Mouse (Mus musculus) stomach, postnatal 0 days (tissue): Measurements from ENCODE around the gene Tspan11. TPM values are rescaled to one million over a fixed set of nuclear protein-coding genes. Genes with fewer than 3 reads are reported as not detected.
A peak's percentile ranks its signal among the peaks of the same experiment; 100 is the strongest.

Experiments
- ATAC-seq: fragments of 200-750 bp; cut with Nextera tagmentation; 2 replicates; pipeline ENCODE4 v1.8.0; 2017; ENCODE audit not compliant: low FRiP score, low TSS enrichment
- DNase-seq: peaks from one replicate; pipeline ENCODE4 v3.0.0-alpha.2; 2016; ENCODE audit warnings: low spot score
- H3K27ac ChIP-seq: fragments of 300-500 bp; sonication (generic); replicated peaks from 2 replicates; pipeline ENCODE4 v1.5.1; 2014; ENCODE audit warnings: mild to moderate bottlenecking, control low read depth
- H3K27me3 ChIP-seq: fragments of 300-500 bp; sonication (generic); 2 replicates; pipeline ENCODE4 v1.6.1; 2014; ENCODE audit warnings: low read length; ENCODE audit not compliant: control insufficient read depth, insufficient read depth
- H3K36me3 ChIP-seq: fragments of 300-500 bp; sonication (generic); 2 replicates; pipeline ENCODE4 v1.6.1; 2014; ENCODE audit warnings: low read length, mixed read lengths; ENCODE audit not compliant: control insufficient read depth, insufficient read depth
- H3K4me1 ChIP-seq: fragments of 300-500 bp; sonication (generic); replicated peaks from 2 replicates; pipeline ENCODE4 v1.6.1; 2014; ENCODE audit warnings: antibody characterized with exemption; ENCODE audit not compliant: control insufficient read depth, insufficient read depth
- H3K4me2 ChIP-seq: fragments of 300-500 bp; sonication (generic); replicated peaks from 2 replicates; pipeline ENCODE4 v1.6.1; 2014; ENCODE audit warnings: low read depth, mild to moderate bottlenecking, control low read depth, moderate library complexity
- H3K4me3 ChIP-seq: fragments of 300-500 bp; sonication (generic); 2 replicates; pipeline ENCODE4 v1.5.1; 2014; ENCODE audit warnings: low read depth, low read length, control low read depth
- H3K9ac ChIP-seq: fragments of 300-500 bp; sonication (generic); 2 replicates; pipeline ENCODE4 v1.6.1; 2014; ENCODE audit warnings: mild to moderate bottlenecking, low read length, control low read depth, mixed read lengths
- H3K9me3 ChIP-seq: fragments of 300-500 bp; sonication (generic); 2 replicates; pipeline ENCODE4 v1.6.1; 2016; ENCODE audit warnings: low read length; ENCODE audit not compliant: control insufficient read depth
- CTCF ChIP-seq: IDR thresholded peaks from 2 replicates; pipeline ENCODE4 v1.5.1; 2016; ENCODE audit warnings: antibody characterized with exemption, low read depth, mild to moderate bottlenecking, moderate library complexity
- EP300 ChIP-seq: optimal IDR thresholded peaks from 2 replicates; pipeline ENCODE3; 2016; ENCODE audit warnings: antibody characterized with exemption
- WGBS: fragments of 180-500 bp; shearing (Covaris S2); extraction: QIAGEN DNeasy Blood & Tissue Kit; methylation state at CpG from one replicate; pipeline ENCODE4 v1.1.7; 2014; 5-methylcytosine and 5-hydroxymethylcytosine counted together
- polyA plus RNA-seq: library from polyadenylated mRNA; unstranded; fragments of >200 nt; fragmentation: Nextera tagmentation; extraction: Ambion mirVana; gene quantifications from 2 replicates; pipeline ENCODE4 v1.2.1, GENCODE M21; 2015

Tspan11 gene
- polyA plus RNA-seq, 1 experiment from 2014 or later, result 2.4 TPM

- no peak overlapping the region for H3K9ac ChIP-seq
- TF ChIP-seq CTCF (no peak), EP300 (no peak)
- 30% methylated on average over 8 of the region's 8 CpGs for WGBS
- DNase-seq (no peak), ATAC-seq (no peak)
- H3K4me3 ChIP-seq, result no peak overlapping the region
- no peaks in the 10 kb centered on the region for H3K4me1 ChIP-seq
- no peaks in the 10 kb centered on the region for H3K9me3 ChIP-seq
- H3K4me2 ChIP-seq, result no peak overlapping the region
- H3K36me3 ChIP-seq, result no peaks in the 10 kb centered on the region
- H3K27me3 ChIP-seq, result no peaks in the 10 kb centered on the region
- H3K27ac ChIP-seq, result no peak overlapping the region
Observed at GRCm38 (mm10) chr6:127981176-127981575, 93.8 kb downstream of the Tspan11 start.

GRCm38 (mm10) chr6:127986357-127986756, 99.0 kb downstream of the Tspan11 start:
- no peak overlapping the region for H3K4me2 ChIP-seq
- H3K27ac ChIP-seq, result peak overlapping the region; percentile 35; the same call in 1 of the 2 replicates
- no peaks in the 10 kb centered on the region for H3K36me3 ChIP-seq
- H3K4me1 ChIP-seq, result no peaks in the 10 kb centered on the region; the same call in none of the 2 replicates
- H3K9ac ChIP-seq, result no peak overlapping the region
- no peaks in the 10 kb centered on the region for H3K9me3 ChIP-seq
- ATAC-seq (no peak), DNase-seq (no peak)
- H3K4me3 ChIP-seq, result no peak overlapping the region
- TF ChIP-seq EP300 (no peak), CTCF (no peak)
- H3K27me3 ChIP-seq, result no peaks in the 10 kb centered on the region
- 46% methylated on average over 9 of the region's 9 CpGs for WGBS

- TF ChIP-seq CTCF (no peak), EP300 (no peak)
- no peaks in the 10 kb centered on the region; the same call in none of the 2 replicates for H3K4me1 ChIP-seq
- no peak for DNase-seq
- H3K4me2 ChIP-seq, result no peak overlapping the region
- H3K9ac ChIP-seq, result no peak overlapping the region
- WGBS, result 81% methylated on average over 14 of the region's 14 CpGs
- H3K27ac ChIP-seq, result no peak overlapping the region
- no peaks in the 10 kb centered on the region for H3K9me3 ChIP-seq
- H3K36me3 ChIP-seq, result no peaks in the 10 kb centered on the region
- ATAC-seq, result no peak
- no peaks in the 10 kb centered on the region for H3K27me3 ChIP-seq
- H3K4me3 ChIP-seq, result no peak overlapping the region
Observed at GRCm38 (mm10) chr6:127987374-127987773, 100.0 kb downstream of the Tspan11 start.

GRCm38 (mm10) chr6:127988944-127989494, 101.6 kb downstream of the Tspan11 start:
- Histone ChIP-seq H3K27me3 (no peaks in the 10 kb centered on the region), H3K27ac (peak overlapping the region; percentile 78)

GRCm38 (mm10) chr6:127989624-127990212, 102.3 kb downstream of the Tspan11 start:
- H3K27me3 ChIP-seq, result no peaks in the 10 kb centered on the region
- TF ChIP-seq CTCF, result peak; percentile 38; the same call in 1 of the 2 replicates
- TF ChIP-seq EP300, result no peak
- no peaks in the 10 kb centered on the region; the same call in none of the 2 replicates for H3K4me1 ChIP-seq
- 0 out of 2 replicates have a peak, but pooled peaks cover 3% of the 10 kb centered on the region for H3K36me3 ChIP-seq
- H3K9ac ChIP-seq, result no peak overlapping the region
- ATAC-seq (peak; percentile 74; the same call in 1 of the 2 replicates), DNase-seq (peak; percentile 53)
- no peak overlapping the region for H3K4me3 ChIP-seq
- no peaks in the 10 kb centered on the region for H3K9me3 ChIP-seq
- peak overlapping the region; percentile 78 for H3K27ac ChIP-seq
- H3K4me2 ChIP-seq, result peak overlapping the region; percentile 4; the same call in 1 of the 2 replicates
- 36% methylated on average over 11 of the region's 11 CpGs for WGBS

More at GRCm38 (mm10) chr6:127988944-127989494, 101.6 kb downstream of the Tspan11 start:
- DNase-seq, result no peak
- no peak overlapping the region for H3K4me2 ChIP-seq
- H3K4me1 ChIP-seq, result no peaks in the 10 kb centered on the region; the same call in none of the 2 replicates
- ATAC-seq, result no peak
- 0 out of 2 replicates have a peak, but pooled peaks cover 3% of the 10 kb centered on the region for H3K36me3 ChIP-seq
- WGBS, result 76% methylated on average over 12 of the region's 12 CpGs
- TF ChIP-seq EP300 (no peak), CTCF (no peak)
- H3K9ac ChIP-seq, result no peak overlapping the region
- H3K9me3 ChIP-seq, result no peaks in the 10 kb centered on the region
- H3K4me3 ChIP-seq, result no peak overlapping the region

- Histone ChIP-seq H3K4me2 (no peak overlapping the region), H3K27ac (peak overlapping the region; percentile 75), H3K4me3 (no peak overlapping the region), H3K27me3 (no peaks in the 10 kb centered on the region), H3K9me3 (no peaks in the 10 kb centered on the region), H3K4me1 (no peaks in the 10 kb centered on the region; the same call in none of the 2 replicates), H3K36me3 (0 out of 2 replicates have a peak, but pooled peaks cover 3% of the 10 kb centered on the region), H3K9ac (no peak overlapping the region)
- DNase-seq (no peak), ATAC-seq (peak; percentile 73)
- no peak for TF ChIP-seq EP300
- TF ChIP-seq CTCF, result no peak
- WGBS, result 63% methylated on average over 11 of the region's 11 CpGs
Observed at GRCm38 (mm10) chr6:127991509-127992176, 104.3 kb downstream of the Tspan11 start.
